Mouse (Mus musculus): ENCODE measurements at regions not wholly inside any gene's neighbourhood (a gene's known extent, or its start where the extent isn't known, plus 50 kb on each side); places are given as distances from the start of the nearest gene placed in this dataset.

DNA sequence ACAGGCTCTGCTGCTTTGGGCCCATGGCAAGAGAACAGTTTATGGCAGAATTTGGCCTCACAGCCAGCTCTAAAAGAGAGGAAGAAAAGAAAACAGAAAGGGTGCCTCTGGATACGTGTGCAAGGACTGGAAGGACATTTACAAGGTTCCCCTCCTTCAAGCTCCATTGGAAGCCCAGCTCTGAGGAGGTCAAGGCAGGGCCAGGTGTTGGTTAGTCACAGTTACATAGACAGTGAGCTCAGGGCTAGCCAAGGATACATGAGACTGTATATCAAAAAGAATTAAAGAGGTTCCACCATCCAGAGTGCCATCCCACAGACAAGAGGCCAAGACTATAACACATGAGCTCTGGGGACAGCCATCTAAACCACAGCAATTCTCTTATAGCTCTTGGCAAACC, 131.6 kb upstream of the Jarid2 start:
- ATAC-seq (replicated peaks; ENCODE audit: low FRiP score, poor library complexity, severe bottlenecking): no peak

DNA sequence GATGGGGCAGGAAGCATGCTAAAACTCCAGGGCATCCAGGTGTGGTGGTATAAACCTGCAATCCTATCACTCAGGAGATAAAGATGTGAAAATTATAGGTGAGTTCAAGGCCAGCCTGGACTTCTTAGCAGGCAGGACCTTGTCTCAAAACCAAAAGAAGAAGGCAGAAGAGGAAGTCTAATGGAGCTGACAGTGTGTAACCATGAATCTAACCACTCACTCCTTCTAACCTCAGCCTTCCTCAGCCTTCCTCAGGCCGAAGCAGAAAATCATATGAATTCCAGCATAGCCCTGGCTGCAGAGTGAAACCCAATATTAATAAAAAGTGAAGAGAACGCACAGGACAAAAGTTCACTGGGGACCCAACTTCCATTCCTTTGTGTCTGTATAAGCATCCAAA, 128.2 kb upstream of the Jarid2 start:
- ATAC-seq (replicated peaks; ENCODE audit: low FRiP score, poor library complexity, severe bottlenecking): no peak

- no peak for ATAC-seq (replicated peaks; ENCODE audit: low FRiP score, poor library complexity, severe bottlenecking)
Observed at GRCm38 (mm10) chr13:44602658-44603057, 126.6 kb upstream of the Jarid2 start.

- ATAC-seq (replicated peaks; ENCODE audit: low FRiP score, poor library complexity, severe bottlenecking): no peak
Observed at GRCm38 (mm10) chr13:44607316-44608285, 121.7 kb upstream of the Jarid2 start.

GRCm38 (mm10) chr13:44608286-44608675, 121.0 kb upstream of the Jarid2 start:
- ATAC-seq (replicated peaks; ENCODE audit: low FRiP score, poor library complexity, severe bottlenecking): no peak

- ATAC-seq (replicated peaks; ENCODE audit: low FRiP score, poor library complexity, severe bottlenecking): no peak
Observed at GRCm38 (mm10) chr13:44608681-44609335, 120.5 kb upstream of the Jarid2 start.

DNA sequence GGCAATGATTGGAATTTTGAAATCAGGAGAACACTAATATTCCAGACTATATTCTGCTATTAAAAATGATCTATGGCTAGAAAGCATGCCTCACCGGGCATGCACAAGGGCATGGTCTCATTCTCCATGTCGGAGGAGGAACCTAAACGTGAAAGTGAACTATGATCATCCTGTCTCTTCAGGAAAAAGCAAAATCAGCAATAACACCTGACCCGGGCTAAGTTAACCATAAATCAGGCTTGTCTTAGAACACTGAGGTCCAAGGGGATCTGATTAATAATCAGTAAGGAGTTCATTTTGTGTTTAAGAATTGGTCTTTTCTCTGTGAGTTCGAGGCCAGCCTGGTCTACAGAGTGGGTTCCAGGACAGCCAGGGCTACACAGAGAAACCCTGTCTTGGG, 119.7 kb upstream of the Jarid2 start:
- no peak for ATAC-seq (replicated peaks; ENCODE audit: low FRiP score, poor library complexity, severe bottlenecking)

DNA sequence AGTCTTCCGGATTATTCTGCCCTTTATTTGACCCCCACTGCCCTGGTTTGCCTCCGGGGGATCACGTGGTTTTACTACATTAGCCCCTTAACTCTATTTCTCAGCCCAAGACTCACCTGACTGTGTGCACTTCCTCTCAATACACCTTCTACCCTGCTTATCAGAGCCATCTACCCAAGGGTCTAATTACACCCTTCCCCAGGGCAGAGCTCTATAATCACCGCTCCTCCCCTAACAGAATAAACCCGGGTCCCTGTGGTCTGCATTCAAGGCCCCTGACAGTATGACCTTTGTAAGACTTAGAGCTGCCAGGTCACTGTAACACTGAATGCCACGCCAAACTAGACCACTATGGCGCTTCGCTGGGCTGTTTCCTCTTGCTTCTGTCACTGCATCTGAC, 113.6 kb upstream of the Jarid2 start:
- ATAC-seq (replicated peaks; ENCODE audit: low FRiP score, poor library complexity, severe bottlenecking): no peak

DNA sequence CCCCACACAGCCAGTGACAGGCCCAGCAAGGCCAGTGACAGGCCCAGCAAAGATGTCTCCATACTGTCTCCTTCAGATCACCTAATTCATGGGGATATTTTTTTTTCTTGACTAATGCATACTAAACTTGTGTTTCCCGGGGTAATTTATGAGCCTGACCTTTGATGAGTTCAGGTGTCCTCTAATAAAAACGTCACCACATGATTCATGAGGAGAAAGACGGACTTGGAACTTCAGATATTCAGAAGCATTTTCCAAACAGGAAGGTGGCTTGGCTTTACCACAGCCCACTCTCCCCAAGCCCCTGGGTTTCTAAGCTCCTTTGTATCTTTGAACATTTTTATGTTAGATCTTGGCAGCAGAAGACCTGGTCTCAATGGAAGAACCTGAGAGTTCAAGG, 110.9 kb upstream of the Jarid2 start:
- no peak for ATAC-seq (replicated peaks; ENCODE audit: low FRiP score, poor library complexity, severe bottlenecking)

DNA sequence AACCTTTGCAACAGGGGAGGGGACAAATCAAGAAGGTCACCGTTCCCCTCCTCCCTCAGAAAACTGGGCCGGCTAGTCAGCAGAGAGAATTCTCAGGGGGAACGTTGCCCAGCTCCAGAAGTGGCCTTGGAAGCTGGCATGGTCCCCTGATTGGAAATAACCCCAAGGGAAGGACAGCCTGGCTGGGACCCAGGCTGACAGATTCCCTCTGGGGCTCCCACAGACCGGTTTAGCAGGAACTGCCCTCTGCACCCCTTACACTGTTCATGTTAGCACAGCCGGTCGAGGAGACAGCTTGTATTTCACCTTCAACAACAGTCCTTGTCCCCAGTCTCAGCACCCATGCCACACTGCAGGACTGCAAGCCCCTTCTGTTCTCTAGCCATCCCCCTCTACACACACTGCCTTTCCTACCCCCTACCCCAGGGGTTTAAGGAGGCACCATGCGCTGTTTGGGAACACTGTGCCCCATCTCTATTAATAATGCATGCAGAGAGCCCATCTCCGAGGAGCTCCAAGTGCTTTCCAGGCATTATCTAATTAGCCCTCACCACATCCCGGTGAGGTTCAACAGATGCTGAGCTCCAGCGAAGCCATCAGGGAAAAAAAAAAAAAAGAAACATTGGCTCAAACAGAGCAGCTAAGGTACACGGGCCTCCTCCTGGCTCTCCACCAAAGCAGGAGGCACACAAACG, 106.5 kb upstream of the Jarid2 start:
- ATAC-seq (replicated peaks; ENCODE audit: low FRiP score, poor library complexity, severe bottlenecking): no peak

GRCm38 (mm10) chr13:44624716-44625115, 104.6 kb upstream of the Jarid2 start:
- no peak for ATAC-seq (replicated peaks; ENCODE audit: low FRiP score, poor library complexity, severe bottlenecking)

- no peak for ATAC-seq (replicated peaks; ENCODE audit: low FRiP score, poor library complexity, severe bottlenecking)
Observed at GRCm38 (mm10) chr13:44625792-44626191, 103.5 kb upstream of the Jarid2 start.

- no peak for ATAC-seq (replicated peaks; ENCODE audit: low FRiP score, poor library complexity, severe bottlenecking)
Observed at GRCm38 (mm10) chr13:44626806-44627205, 102.5 kb upstream of the Jarid2 start.

DNA sequence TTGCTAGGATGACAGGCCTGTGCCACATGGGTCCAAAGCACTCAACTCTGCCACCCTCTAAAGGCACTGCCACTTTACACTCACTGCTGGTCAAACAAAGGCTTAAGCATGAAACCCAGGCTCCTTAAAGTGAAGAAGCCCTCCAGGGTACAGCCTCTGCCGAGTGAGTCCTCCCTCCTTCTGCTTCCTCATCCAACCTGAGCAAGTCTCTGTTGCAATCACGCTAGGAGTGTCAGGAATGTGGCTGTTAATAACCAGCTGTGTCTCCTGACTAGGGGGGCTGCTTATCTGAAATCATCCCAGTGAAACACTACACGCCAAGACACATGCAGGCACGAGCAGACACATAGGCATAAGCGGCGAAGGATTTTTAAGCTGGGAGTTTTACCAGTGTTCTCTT, 99.2 kb upstream of the Jarid2 start:
- ATAC-seq (replicated peaks; ENCODE audit: low FRiP score, poor library complexity, severe bottlenecking): no peak

DNA sequence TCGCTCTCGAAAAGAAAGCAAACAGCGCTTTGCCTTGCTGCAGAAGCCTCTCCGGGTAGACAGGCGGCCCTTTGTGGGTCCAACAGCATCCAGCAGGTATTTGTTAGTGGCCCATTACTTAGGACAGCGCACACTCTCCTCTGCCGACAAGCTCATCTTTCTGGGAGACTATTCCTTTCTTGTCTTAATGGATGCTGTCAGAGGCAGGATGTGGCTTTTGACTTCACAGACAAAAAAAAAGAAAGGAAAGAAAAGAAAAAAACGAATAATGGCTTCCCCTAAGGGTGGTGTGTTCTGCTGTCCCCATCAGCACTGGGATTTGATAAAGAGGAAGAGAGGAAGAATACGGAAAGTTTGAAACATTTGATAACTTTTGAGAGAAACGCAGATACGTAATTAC, 94.7 kb upstream of the Jarid2 start:
- ATAC-seq (replicated peaks; ENCODE audit: low FRiP score, poor library complexity, severe bottlenecking): no peak

GRCm38 (mm10) chr13:44635221-44636007, 93.9 kb upstream of the Jarid2 start:
- no peak for ATAC-seq (replicated peaks; ENCODE audit: low FRiP score, poor library complexity, severe bottlenecking)

DNA sequence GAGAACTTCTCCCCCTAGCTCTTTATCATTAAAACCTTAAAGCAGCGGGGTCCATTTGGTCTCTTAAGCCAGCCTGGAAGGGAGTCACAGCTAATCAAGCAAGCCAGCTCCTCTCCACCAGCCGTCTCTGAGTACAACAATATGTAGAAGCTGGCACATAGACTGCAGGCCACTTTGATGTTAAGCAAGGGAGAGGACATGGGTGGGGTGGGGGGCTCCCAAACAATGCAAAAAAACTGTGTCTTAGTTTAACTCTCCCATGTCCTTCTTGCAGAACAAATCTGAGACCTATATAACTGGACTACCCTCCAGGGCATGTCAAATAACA, 93.3 kb upstream of the Jarid2 start:
- ATAC-seq (replicated peaks; ENCODE audit: low FRiP score, poor library complexity, severe bottlenecking): no peak

DNA sequence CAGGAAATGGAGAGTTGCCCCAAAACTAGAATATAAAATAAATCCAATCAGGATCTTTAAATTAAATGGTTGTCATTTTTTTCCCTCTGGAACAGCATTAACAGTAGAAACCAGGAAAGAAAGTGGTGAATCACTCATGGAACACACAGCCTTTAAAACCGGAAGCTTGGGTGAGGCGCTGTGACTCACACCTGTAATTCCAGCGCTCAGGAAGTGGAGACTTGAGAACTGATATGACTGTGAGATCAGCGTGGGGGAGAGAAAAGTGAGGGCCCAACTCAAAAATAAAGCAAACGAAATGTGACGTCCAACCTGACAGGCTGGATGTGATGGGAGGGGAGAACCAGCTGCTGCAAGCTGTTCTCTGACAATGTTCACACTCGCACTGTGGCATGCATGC, 86.9 kb upstream of the Jarid2 start:
- ATAC-seq (replicated peaks; ENCODE audit: low FRiP score, poor library complexity, severe bottlenecking): no peak

DNA sequence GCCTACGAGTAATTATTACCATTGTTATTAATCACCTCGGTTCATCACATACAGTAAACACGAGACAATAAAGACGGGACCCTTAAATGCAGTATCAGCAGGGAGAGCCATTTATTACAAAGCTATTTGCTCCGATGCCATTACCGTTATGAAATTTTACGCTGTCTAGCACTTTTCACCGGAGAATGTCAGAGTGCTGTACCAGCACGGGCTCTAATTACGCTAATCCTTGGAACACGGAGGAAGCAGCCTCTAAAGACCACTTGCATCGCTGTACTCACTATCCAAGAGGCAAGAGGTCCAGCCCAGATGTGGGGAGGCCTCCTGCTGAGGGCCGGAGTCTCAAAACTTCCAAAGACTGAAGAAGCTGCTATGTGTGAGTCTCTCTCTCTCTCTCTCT, 79.2 kb upstream of the Jarid2 start:
- no peak for ATAC-seq (replicated peaks; ENCODE audit: low FRiP score, poor library complexity, severe bottlenecking)
